Mouse (Mus musculus) neutrophil, adult 5-6 weeks (primary cell): ENCODE results near the gene Fbxw4. TPM values are rescaled to one million over a fixed set of nuclear protein-coding genes. Genes with fewer than 3 reads are reported as not detected.

Experiments
- ATAC-seq: fragments of 151-379, 151-347 bp; 2 replicates; pipeline ENCODE4 v1.8.0; 2017; ENCODE audit warnings: mild to moderate bottlenecking, moderate TSS enrichment; ENCODE audit not compliant: insufficient number of reproducible peaks, poor library complexity, low FRiP score, severe bottlenecking; ENCODE audit errors: extremely low read depth
- total RNA-seq: library from RNA; stranded (forward); fragments of 200-1000 nt; gene quantifications from 2 replicates; pipeline ENCODE4 v1.2.3, GENCODE M21; 2017

The Fbxw4 gene
- total RNA-seq, 1 experiment from 2014 or later = 20.8 TPM

GRCm38 (mm10) chr19:45587509-45588292 is 72.4 kb downstream of the Fbxw4 start:
- ATAC-seq = no peak

DNA sequence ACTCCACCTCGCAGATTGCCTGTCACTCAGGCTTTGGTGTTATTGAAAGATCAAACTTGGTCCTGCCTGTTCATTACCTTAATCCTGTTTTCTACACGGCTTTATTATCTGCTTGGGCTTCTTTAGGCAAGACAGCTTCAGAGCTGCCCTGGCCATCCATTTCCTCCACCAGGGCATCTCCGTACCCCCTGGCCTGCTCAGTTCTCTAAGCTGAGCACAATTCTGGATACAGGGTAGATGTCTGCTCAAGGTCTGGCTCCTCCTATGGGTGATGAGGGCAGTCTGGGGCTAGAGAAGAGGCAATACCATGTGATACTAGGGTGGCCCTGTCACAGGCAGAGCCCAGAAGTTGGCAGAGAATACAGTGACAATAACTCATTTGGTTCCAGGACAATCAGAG is 73.3 kb downstream of the Fbxw4 start:
- no peak for ATAC-seq

DNA sequence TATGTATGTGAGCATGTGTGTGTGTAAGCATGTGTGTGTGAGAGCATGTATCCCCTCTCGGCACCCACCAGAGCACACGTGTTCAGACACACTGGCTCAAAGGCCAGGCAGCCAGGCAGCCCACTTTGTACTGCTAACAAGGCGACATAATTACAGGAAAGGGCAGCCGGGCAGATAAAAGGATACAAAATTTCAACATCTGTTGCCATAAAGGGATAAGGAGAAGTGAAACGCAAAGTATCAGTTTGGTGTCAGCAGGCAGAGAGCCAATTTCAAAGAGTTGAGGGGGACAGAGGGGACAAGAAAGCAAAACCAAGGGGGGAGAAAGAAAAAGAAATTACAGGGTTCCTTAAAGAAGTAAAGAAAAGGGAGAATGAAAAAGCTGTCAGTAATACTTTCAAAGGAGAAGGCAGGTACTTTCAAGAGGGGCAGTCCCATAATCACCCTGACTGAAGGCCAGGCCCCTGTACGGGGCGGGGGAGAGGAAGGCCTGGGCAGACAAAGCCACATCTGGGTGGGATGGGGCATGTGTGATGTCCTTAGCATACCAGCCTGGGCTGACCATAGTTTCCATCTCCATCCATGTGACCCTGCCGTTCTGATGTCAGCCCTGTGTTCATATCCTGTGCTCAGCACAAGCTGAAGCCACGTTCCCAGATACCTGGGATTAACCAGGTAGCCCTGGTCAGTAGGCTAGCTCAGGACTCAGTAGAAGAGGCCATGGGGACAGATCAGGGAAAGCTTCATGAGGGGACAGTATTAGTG is 75.1 kb downstream of the Fbxw4 start:
- ATAC-seq = no peak

- no peak for ATAC-seq
Observed at GRCm38 (mm10) chr19:45583136-45583535, 77.0 kb downstream of the Fbxw4 start.

- ATAC-seq = no peak
Observed at GRCm38 (mm10) chr19:45582161-45582560, 78.0 kb downstream of the Fbxw4 start.

DNA sequence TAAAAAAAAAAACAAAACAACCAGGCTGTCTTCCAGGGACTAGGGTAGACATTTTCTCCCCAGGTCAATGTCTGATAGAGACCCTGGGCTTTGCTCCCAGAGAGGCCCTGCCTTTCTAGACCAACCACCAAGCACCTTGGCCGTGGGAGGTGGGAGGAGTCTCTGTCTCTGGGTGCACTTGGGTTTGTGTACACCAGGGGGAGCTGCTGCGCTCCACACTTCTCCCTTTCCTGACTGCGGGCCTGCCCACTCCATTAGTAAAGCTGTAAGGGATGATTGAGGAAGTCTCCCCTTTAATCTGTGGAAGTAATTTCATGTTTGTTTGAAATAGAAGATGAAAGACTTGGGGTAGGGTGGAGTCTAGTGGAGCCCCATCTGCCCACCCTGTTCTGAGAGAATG is 78.9 kb downstream of the Fbxw4 start:
- ATAC-seq = peak; percentile 32

DNA sequence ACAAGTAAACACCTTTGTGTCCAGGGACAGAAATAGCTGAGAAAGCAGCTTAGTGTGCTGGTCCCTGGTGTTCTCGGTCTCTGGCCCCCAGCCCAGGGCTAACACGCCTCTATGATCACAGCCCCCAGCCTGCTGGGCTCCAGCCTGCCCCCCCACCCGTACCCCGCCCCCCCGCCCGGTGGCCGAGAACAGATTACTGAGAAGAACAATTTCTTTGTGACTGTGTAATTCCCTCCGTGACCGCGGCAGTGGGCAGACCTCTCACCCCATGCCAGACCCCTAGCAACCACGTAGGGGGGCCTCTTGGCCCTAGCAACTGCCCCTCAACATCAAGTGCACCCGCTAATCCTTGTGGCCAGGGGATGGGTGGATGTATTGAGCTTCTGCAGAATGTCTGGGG is 79.9 kb downstream of the Fbxw4 start:
- no peak for ATAC-seq

- no peak for ATAC-seq
Observed at GRCm38 (mm10) chr19:45579416-45579815, 80.7 kb downstream of the Fbxw4 start.

DNA sequence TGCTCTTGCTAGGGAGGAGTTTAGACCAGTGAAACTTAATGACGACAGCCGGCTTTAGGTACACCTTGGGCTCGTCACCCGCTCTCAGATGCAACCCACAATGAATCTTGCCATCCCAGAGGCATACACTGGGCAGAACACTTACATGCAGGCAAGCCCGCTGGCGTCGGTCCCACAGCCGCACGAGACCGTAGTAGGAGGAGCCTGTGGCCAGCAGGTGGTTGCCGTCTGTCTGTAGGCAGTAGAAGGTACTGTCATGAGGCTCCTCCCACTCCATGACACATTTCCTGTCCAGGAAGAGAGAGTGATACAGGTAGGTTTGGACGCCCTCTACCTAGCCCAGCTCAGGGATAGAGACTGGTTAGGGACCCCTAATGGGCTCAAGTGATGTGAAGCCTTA is 81.1 kb downstream of the Fbxw4 start:
- no peak for ATAC-seq

- no peak for ATAC-seq
Observed at GRCm38 (mm10) chr19:45577141-45577750, 82.9 kb downstream of the Fbxw4 start.

GRCm38 (mm10) chr19:45575632-45576001 is 84.5 kb downstream of the Fbxw4 start:
- ATAC-seq = no peak

GRCm38 (mm10) chr19:45574941-45575631 is 85.0 kb downstream of the Fbxw4 start:
- peak; percentile 20; the same call in 1 of the 2 replicates for ATAC-seq

DNA sequence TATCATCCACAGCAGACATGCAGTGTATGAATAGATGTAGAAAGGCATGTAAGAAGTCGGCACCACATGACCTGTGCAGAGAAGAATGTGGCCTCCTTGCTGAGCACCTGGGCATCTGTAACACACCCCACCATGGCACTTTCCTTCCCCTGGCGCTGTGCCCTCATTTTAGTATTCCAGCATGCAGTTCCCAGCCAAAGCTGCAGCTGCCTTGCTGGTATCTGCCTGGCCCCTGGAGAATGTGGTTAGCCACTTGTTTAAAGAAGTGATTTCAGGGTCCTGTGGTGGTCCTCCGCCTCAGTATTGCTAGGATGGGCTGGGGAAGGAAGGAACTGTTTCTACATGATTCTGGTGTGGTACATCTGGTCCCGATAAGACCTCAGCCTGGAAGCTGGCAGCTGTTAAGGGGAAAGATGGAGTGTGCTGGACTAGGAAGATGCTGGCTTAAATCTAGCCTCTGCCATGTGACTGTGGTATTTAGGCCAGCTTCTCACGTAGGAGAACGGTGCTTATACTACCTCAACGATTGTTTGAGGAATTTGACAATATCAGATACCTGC is 85.7 kb downstream of the Fbxw4 start:
- no peak for ATAC-seq

DNA sequence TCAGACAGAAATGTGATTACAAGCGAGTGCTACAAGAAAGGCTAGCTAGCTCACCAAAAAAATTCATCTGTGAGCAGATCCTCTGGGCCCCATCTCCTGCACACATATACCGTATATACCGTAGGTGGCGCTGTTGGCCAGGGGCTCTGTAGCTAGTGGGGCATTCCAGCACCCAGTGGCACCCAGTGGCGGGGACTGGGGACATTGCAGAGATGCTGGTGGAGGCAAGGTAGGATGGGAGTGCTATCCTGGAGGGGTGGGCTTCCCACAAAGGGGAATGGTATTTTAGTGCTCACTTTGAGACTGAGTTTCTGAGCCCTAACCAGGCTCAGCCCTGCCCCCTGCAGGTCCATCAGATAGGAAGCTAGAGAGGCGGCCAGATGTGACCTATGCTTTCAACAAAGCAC is 86.2 kb downstream of the Fbxw4 start:
- peak; percentile 74 for ATAC-seq

- no peak for ATAC-seq
Observed at GRCm38 (mm10) chr19:45573033-45573432, 87.1 kb downstream of the Fbxw4 start.

DNA sequence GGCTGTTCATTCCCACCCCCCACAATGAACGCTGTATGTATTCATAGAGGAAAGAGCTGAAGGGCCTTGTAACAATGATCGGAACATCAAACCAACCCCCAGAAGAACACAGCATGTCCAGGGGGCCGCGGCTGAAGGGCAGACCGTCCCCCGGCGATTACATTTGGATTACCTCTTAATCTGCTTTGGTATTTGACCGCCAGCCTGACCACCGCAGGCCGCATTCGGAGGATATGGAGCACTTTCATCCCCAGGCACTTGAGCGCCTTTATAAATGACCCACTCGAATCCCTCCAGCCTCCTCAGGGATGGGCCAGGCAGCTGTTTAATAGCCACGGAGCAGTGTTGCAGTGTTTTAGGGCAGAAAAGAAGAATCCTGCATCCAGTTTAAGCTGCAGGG is 92.7 kb downstream of the Fbxw4 start:
- no peak for ATAC-seq

DNA sequence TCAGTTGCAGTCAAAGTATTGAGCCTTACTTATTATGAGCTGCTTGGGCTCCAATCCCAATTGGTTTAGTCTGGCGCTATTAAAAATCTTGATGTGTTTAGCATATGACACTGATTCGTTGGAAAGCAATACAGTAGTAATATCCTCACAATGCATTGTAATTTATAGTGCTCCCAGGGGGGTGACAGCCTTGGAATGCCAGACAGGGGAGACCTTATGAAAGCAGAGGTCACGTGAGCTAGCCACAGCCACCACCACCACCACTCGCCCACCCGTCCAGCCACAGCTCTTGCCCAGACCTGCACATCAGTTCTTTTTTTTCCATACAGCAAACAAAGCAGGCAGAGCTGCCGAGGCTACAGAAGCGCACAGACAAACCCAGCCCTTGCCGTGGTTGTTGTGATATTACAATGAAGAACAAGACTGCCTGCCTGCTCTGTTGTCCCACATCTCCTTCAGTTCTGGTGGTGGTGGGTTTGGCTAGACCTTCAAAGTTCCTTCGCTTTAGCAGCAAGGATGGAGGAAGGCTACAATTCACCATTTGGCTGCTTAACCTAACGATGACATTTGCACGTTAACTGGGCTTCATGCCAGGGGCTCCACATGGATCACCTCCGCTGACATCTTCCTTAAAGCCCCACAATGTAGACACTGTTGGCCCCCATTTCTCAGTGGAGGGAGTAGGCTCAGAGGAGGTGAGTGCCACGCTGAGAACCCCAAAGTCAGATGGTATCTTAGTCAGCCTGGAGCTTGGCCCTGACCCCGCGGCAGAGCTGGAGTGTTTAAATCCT is 94.0 kb downstream of the Fbxw4 start:
- no peak for ATAC-seq

DNA sequence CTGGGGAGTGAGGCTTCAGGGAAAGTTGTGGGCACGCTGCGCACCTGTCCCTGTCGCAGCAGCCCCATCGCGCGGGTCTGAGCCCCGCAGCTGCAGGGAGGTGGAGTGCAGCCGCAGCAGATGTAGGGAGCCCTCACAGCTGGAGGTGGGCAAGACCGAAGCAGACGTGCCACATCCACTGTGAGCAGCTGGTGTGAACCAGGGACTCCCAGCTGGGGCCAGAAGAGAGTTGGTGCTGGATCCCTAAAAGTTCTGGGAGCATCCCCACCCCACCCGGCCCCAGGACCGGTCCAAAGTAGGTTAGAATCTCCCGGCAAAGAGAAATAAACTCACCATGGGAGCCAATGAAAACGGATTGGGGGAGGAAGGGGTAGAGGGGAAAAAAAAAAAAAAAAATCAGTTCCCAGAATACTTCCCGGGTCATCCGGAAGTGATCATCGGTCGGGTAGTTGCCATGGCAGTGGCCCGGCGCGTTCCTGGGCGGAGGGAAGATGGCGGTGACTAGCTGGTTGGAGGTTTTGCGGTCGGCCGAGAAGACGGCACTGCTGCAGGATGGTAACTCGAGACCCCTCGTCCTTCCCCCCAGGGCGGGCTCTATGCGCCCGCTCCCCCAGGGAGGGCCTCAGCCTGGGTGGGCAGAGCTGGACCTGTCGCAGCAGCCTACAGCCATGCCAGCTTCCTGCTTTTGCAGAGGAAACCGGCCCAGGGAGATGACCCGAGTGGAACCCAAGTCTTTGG is 99.8 kb downstream of the Fbxw4 start, which contains the start of the genes Poll and Gm17018:
TSS of gene Poll (minus strand) at position 379 of the 738 bp plus-strand sequence.
TSS of gene Gm17018 (plus strand) at position 463 of the 738 bp plus-strand sequence.
- peak; percentile 80 for ATAC-seq
